Mouse (Mus musculus): ENCODE results near the gene 4632433K11Rik. TPM values are rescaled to one million over a fixed set of nuclear protein-coding genes. Genes with fewer than 3 reads are reported as not detected.
"Not testable (repeated sequence)": the region's sequence is repeated elsewhere in the genome, so short reads cannot be mapped to it uniquely, and the experiment has no call there.

The 4632433K11Rik gene
- total and polyA plus RNA-seq, 3 experiments = not detected

GRCm38 (mm10) chr7:4996934-4997333 lies 37.0 kb upstream of the 4632433K11Rik start:
- H3K9me3 ChIP-seq (replicated peaks; ENCODE audit: insufficient read depth, low read length) = no peaks in the 10 kb centered on the region
- DNase-seq (ENCODE audit: low read depth, low spot score) = no peak
- H3K4me3 ChIP-seq (ENCODE audit: control insufficient read depth in 1 of 2, insufficient read depth in 1 of 2, low read depth in 2 of 2, low read length in 2 of 2) = no peak overlapping the region
- H3K9ac ChIP-seq (ENCODE audit: control insufficient read depth, low read depth, low read length, poor library complexity, severe bottlenecking) = no peak overlapping the region
- H3K27me3 ChIP-seq (ENCODE audit: control insufficient read depth in 1 of 2, insufficient read depth in 2 of 2, low read length in 2 of 2) = no peaks in the 10 kb centered on the region
- no peak for TF ChIP-seq SMC3 (IDR thresholded peaks at IDR 0.05; ENCODE audit: low read depth, low read length)
- TF ChIP-seq SIN3A (IDR thresholded peaks at IDR 0.05; ENCODE audit: low read length) = no peak
- TF ChIP-seq TAL1 (IDR thresholded peaks at IDR 0.05; ENCODE audit: low read length) = no peak
- no peak for TF ChIP-seq NELFE (IDR thresholded peaks at IDR 0.05; ENCODE audit: low read depth, low read length)
- no peak for TF ChIP-seq BHLHE40 (IDR thresholded peaks at IDR 0.05; ENCODE audit: borderline replicate concordance, low read depth, low read length)
- no peak for TF ChIP-seq GABPA (IDR thresholded peaks at IDR 0.05; ENCODE audit: low read depth, low read length)
- TF ChIP-seq POLR2A (IDR thresholded peaks at IDR 0.05; ENCODE audit: control insufficient read depth in 1 of 2, insufficient read depth in 1 of 2, low read depth in 1 of 2, low read length in 2 of 2, poor library complexity in 1 of 2) = no peak
- no peak for TF ChIP-seq MAFK (IDR thresholded peaks at IDR 0.05; ENCODE audit: borderline replicate concordance, low read depth, low read length)
- TF ChIP-seq CTCF (IDR thresholded peaks at IDR 0.05 in 2 of 3, conservative IDR thresholded peaks at IDR 0.05 in 1 of 3; ENCODE audit: control insufficient read depth in 1 of 3, insufficient read depth in 1 of 3, low read depth in 2 of 3, low read length in 3 of 3, poor library complexity in 1 of 3, severe bottlenecking in 1 of 3) = no peak
- no peak for TF ChIP-seq MAX (IDR thresholded peaks at IDR 0.05; ENCODE audit: low read length)
- TF ChIP-seq MYB (IDR thresholded peaks at IDR 0.05; ENCODE audit: low read depth, low read length) = no peak
- no peaks in the 10 kb centered on the region for H3K79me2 ChIP-seq (ENCODE audit: control insufficient read depth, insufficient read depth, low read length, poor library complexity)
- no peaks in the 10 kb centered on the region for H3K36me3 ChIP-seq (ENCODE audit: control insufficient read depth in 1 of 2, insufficient read depth in 2 of 2, low read length in 2 of 2)
- no peak overlapping the region for H3K27ac ChIP-seq (ENCODE audit: control insufficient read depth, low read depth, low read length)
- no peaks in the 10 kb centered on the region; a peak in 1 of 4 replicates for H3K4me1 ChIP-seq (ENCODE audit: control insufficient read depth in 1 of 2, insufficient read depth in 2 of 2, low read length in 2 of 2)

GRCm38 (mm10) chr7:4999876-5000275 lies 34.0 kb upstream of the 4632433K11Rik start:
- no peak overlapping the region for H3K9ac ChIP-seq (ENCODE audit: control insufficient read depth, low read depth, low read length, poor library complexity, severe bottlenecking)
- peak; percentile 52 for DNase-seq (ENCODE audit: low read depth, low spot score)
- H3K27me3 ChIP-seq (ENCODE audit: control insufficient read depth in 1 of 2, insufficient read depth in 2 of 2, low read length in 2 of 2) = no peaks in the 10 kb centered on the region
- no peaks in the 10 kb centered on the region; a peak in 1 of 4 replicates for H3K4me1 ChIP-seq (ENCODE audit: control insufficient read depth in 1 of 2, insufficient read depth in 2 of 2, low read length in 2 of 2)
- H3K36me3 ChIP-seq (ENCODE audit: control insufficient read depth in 1 of 2, insufficient read depth in 2 of 2, low read length in 2 of 2) = no peaks in the 10 kb centered on the region
- H3K4me3 ChIP-seq (ENCODE audit: control insufficient read depth in 1 of 2, insufficient read depth in 1 of 2, low read depth in 2 of 2, low read length in 2 of 2) = no peak overlapping the region
- TF ChIP-seq RAD21 (IDR thresholded peaks at IDR 0.05; ENCODE audit: low read depth, low read length) (peak; percentile 49), ZC3H11A (IDR thresholded peaks at IDR 0.05; ENCODE audit: low read depth, low read length) (peak; percentile 31; the same call in 1 of the 2 replicates), MAZ (IDR thresholded peaks at IDR 0.05; ENCODE audit: low read depth, low read length) (no peak), SMC3 (IDR thresholded peaks at IDR 0.05; ENCODE audit: low read depth, low read length) (peak; percentile 66), CTCF (IDR thresholded peaks at IDR 0.05 in 2 of 3, conservative IDR thresholded peaks at IDR 0.05 in 1 of 3; ENCODE audit: control insufficient read depth in 1 of 3, insufficient read depth in 1 of 3, low read depth in 2 of 3, low read length in 3 of 3, poor library complexity in 1 of 3, severe bottlenecking in 1 of 3) (peak; percentile 32 to 56 (median 42); a peak in 5 of 6 replicates), MYC (IDR thresholded peaks at IDR 0.05; ENCODE audit: low read depth, low read length) (no peak)
- no peak overlapping the region for H3K27ac ChIP-seq (ENCODE audit: control insufficient read depth, low read depth, low read length)
- no peaks in the 10 kb centered on the region for H3K79me2 ChIP-seq (ENCODE audit: control insufficient read depth, insufficient read depth, low read length, poor library complexity)
- no peaks in the 10 kb centered on the region for H3K9me3 ChIP-seq (replicated peaks; ENCODE audit: insufficient read depth, low read length)

- H3K36me3 ChIP-seq (ENCODE audit: control insufficient read depth in 1 of 2, insufficient read depth in 2 of 2, low read length in 2 of 2); H3K9ac ChIP-seq (ENCODE audit: control insufficient read depth, low read depth, low read length, poor library complexity, severe bottlenecking); H3K4me3 ChIP-seq (ENCODE audit: control insufficient read depth in 1 of 2, insufficient read depth in 1 of 2, low read depth in 2 of 2, low read length in 2 of 2); H3K27ac ChIP-seq (ENCODE audit: control insufficient read depth, low read depth, low read length); H3K79me2 ChIP-seq (ENCODE audit: control insufficient read depth, insufficient read depth, low read length, poor library complexity); H3K4me1 ChIP-seq (ENCODE audit: control insufficient read depth in 1 of 2, insufficient read depth in 2 of 2, low read length in 2 of 2); H3K27me3 ChIP-seq (ENCODE audit: control insufficient read depth in 1 of 2, insufficient read depth in 2 of 2, low read length in 2 of 2); H3K9me3 ChIP-seq (replicated peaks; ENCODE audit: insufficient read depth, low read length); DNase-seq (ENCODE audit: low read depth, low spot score): not testable (repeated sequence)
Observed at GRCm38 (mm10) chr7:5002876-5003275, 31.0 kb upstream of the 4632433K11Rik start.
